In the genomic region with DNA sequence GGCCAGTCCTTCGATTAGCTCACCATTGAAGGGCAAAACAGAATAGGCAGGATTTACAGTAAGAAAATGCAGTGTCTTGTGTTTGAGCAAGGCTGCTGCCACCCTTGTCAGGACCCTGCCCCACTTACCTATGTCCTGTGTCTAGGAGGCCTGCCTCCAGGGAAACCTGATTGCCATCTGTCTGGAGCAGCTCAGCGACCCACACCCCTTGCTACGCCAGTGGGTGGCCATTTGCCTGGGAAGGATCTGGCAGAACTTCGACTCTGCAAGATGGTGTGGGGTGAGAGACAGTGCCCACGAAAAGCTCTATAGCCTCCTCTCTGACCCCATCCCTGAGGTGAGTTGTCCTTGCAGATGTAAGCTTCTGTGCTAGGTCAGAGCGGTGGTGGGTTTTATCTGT, we compare ENCODE assay signal across 18 mouse cellular contexts.
"Had no signal": no experiment of that assay in that cellular context is flagged by ENCODE, and none has a peak within 500 bp of the region (broad histone marks: within the 10 kb centered on the region; RNA-seq: fewer than 3 reads in every experiment).

No protein-coding gene starts in this region.

- H3K27ac ChIP-seq: left cerebral cortex, adult 2 months; liver, embryonic 13.5 days; neural tube, embryonic 13.5 days; stomach, embryonic 15.5 days had no signal

- H3K4me1 ChIP-seq: neural tube, embryonic 13.5 days; stomach, embryonic 15.5 days had no signal

- H3K9me3 ChIP-seq: liver, embryonic 13.5 days; neural tube, embryonic 13.5 days; stomach, embryonic 15.5 days had no signal

- H3K4me3 ChIP-seq: left cerebral cortex, adult 2 months; liver, embryonic 13.5 days; myocyte; neural tube, embryonic 13.5 days; stomach, embryonic 15.5 days had no signal

- H3K9ac ChIP-seq: liver, embryonic 13.5 days; neural tube, embryonic 13.5 days; stomach, embryonic 15.5 days had no signal

- H3K4me2 ChIP-seq: liver, embryonic 13.5 days; midbrain, embryonic 11.5 days; neural tube, embryonic 13.5 days; stomach, embryonic 15.5 days had no signal

- H3K27me3 ChIP-seq: liver, embryonic 13.5 days; neural tube, embryonic 13.5 days; stomach, embryonic 15.5 days had no signal

- DNase-seq: kidney, adult 9 months; kidney, postnatal 14 days; kidney, postnatal 4 days; layer of hippocampus, adult 9-11 months; layer of hippocampus, postnatal 36 days; liver, embryonic 13.5 days; lung, adult 2 months; lung, postnatal 14 days; lung, postnatal 4 days; midbrain, embryonic 14.5 days; right cerebral cortex, postnatal 25 days; spleen, adult 18-20 months; thymus, postnatal 25 days had no signal
